Mouse (Mus musculus) frontal cortex, postnatal 10 days (tissue): ENCODE measurements around the gene Cep85l.

Experiments used
- DNase-seq, 2 experiments: peaks; one replicate each; pipeline ENCODE4 v3.0.0; 2022; ENCODE audit warnings: low spot score in 2 of 2, mixed read lengths in 1 of 2

The Cep85l gene

GRCm38 (mm10) chr10:53342166-53342728 lies 37.5 kb downstream of the Cep85l start:
- DNase-seq: no peak

- no peak for DNase-seq
Measured at GRCm38 (mm10) chr10:53341288-53341965, 38.3 kb downstream of the Cep85l start.

- no peak for DNase-seq
Measured at GRCm38 (mm10) chr10:53339045-53339444, 40.7 kb downstream of the Cep85l start.

- DNase-seq: no peak
Measured at GRCm38 (mm10) chr10:53337162-53337923, 42.4 kb downstream of the Cep85l start, which contains the start of gene Pln. Gene Pln (plus strand): TSS chr10:53337667.

- DNase-seq: no peak
Measured at GRCm38 (mm10) chr10:53335974-53336373, 43.8 kb downstream of the Cep85l start.

- DNase-seq: no peak
Measured at GRCm38 (mm10) chr10:53335266-53335665, 44.5 kb downstream of the Cep85l start.

- DNase-seq: no peak
Measured at GRCm38 (mm10) chr10:53332752-53333151, 47.0 kb downstream of the Cep85l start.

GRCm38 (mm10) chr10:53329257-53329656 lies 50.5 kb downstream of the Cep85l start:
- DNase-seq: no peak

GRCm38 (mm10) chr10:53326367-53326766 lies 53.4 kb downstream of the Cep85l start:
- DNase-seq: no peak

GRCm38 (mm10) chr10:53324663-53325062 lies 55.1 kb downstream of the Cep85l start:
- no peak for DNase-seq

- DNase-seq: no peak
Measured at GRCm38 (mm10) chr10:53323367-53323766, 56.4 kb downstream of the Cep85l start.

GRCm38 (mm10) chr10:53306674-53307073 lies 73.1 kb downstream of the Cep85l start:
- no peak for DNase-seq

- DNase-seq: no peak
Measured at GRCm38 (mm10) chr10:53305867-53306266, 73.9 kb downstream of the Cep85l start.

GRCm38 (mm10) chr10:53285147-53285546 lies 94.6 kb downstream of the Cep85l start:
- no peak for DNase-seq

- no peak for DNase-seq
Measured at GRCm38 (mm10) chr10:53272228-53272627, 107.5 kb downstream of the Cep85l start.

- no peak for DNase-seq
Measured at GRCm38 (mm10) chr10:53262021-53262420, 117.7 kb downstream of the Cep85l start.

GRCm38 (mm10) chr10:53235381-53235780 lies 144.4 kb downstream of the Cep85l start:
- DNase-seq: no peak

- no peak for DNase-seq
Measured at GRCm38 (mm10) chr10:53234683-53235082, 145.1 kb downstream of the Cep85l start.

GRCm38 (mm10) chr10:53234086-53234613 lies 145.6 kb downstream of the Cep85l start:
- DNase-seq: no peak

- DNase-seq: no peak
Measured at GRCm38 (mm10) chr10:53230809-53231208, 148.9 kb downstream of the Cep85l start.

- DNase-seq: no peak
Measured at GRCm38 (mm10) chr10:53229190-53229589, 150.6 kb downstream of the Cep85l start.
